Mouse (Mus musculus) embryonic facial prominence, embryonic 14.5 days (tissue): ENCODE data around the gene Plekha6. TPM values are rescaled to one million over a fixed set of nuclear protein-coding genes. Genes with fewer than 3 reads are reported as not detected.

Experiments used
- ATAC-seq: fragments of 200-750 bp; cut with Nextera tagmentation; 2 replicates; pipeline ENCODE4 v1.8.0; 2017; ENCODE audit warnings: low read depth, moderate number of reproducible peaks, moderate TSS enrichment
- DNase-seq: peaks from one replicate; pipeline ENCODE4 v3.0.0-alpha.2; 2015; ENCODE audit warnings: low spot score
- H3K27ac ChIP-seq: fragments of 300-500 bp; sonication (generic); replicated peaks from 2 replicates; pipeline ENCODE4 v1.5.1; 2014; ENCODE audit warnings: low read depth, mild to moderate bottlenecking, low read length, moderate library complexity
- H3K27me3 ChIP-seq: fragments of 300-500 bp; sonication (generic); replicated peaks from 2 replicates; pipeline ENCODE4 v1.6.1; 2014; ENCODE audit warnings: low read length; ENCODE audit not compliant: control insufficient read depth, insufficient read depth
- H3K36me3 ChIP-seq: fragments of 300-500 bp; sonication (generic); 2 replicates; pipeline ENCODE4 v1.6.1; 2014; ENCODE audit warnings: low read length, mixed read lengths; ENCODE audit not compliant: control insufficient read depth, insufficient read depth
- H3K4me1 ChIP-seq: fragments of 300-500 bp; sonication (generic); 2 replicates; pipeline ENCODE4 v1.6.1; 2014; ENCODE audit warnings: antibody characterized with exemption, low read length; ENCODE audit not compliant: control insufficient read depth, insufficient read depth
- H3K4me2 ChIP-seq: fragments of 300-500 bp; sonication (generic); 2 replicates; pipeline ENCODE4 v1.6.1; 2014; ENCODE audit warnings: low read depth, mild to moderate bottlenecking, low read length, moderate library complexity, mixed read lengths
- H3K4me3 ChIP-seq: fragments of 300-500 bp; sonication (generic); 2 replicates; pipeline ENCODE4 v1.5.1; 2014; ENCODE audit warnings: low read depth, mild to moderate bottlenecking, low read length
- H3K9ac ChIP-seq: fragments of 300-500 bp; sonication (generic); 2 replicates; pipeline ENCODE4 v1.6.1; 2014; ENCODE audit warnings: low read depth, mild to moderate bottlenecking, low read length, moderate library complexity, mixed read lengths
- H3K9me3 ChIP-seq: fragments of 300-500 bp; sonication (generic); 2 replicates; pipeline ENCODE4 v1.6.1; 2016; ENCODE audit warnings: low read length; ENCODE audit not compliant: control insufficient read depth
- WGBS: fragments of 180-500 bp; shearing (Covaris S2); extraction: QIAGEN DNeasy Blood & Tissue Kit; methylation state at CpG from one replicate; pipeline ENCODE4 v1.1.7; 2014; 5-methylcytosine and 5-hydroxymethylcytosine counted together
- polyA plus RNA-seq: library from polyadenylated mRNA; unstranded; fragments of >200 nt; fragmentation: Nextera tagmentation; extraction: Ambion mirVana; gene quantifications from 2 replicates; pipeline ENCODE4 v1.2.1, GENCODE M21; 2014

Plekha6 gene
- polyA plus RNA-seq, 1 experiment from 2014 or later = 6.3 TPM

GRCm38 (mm10) chr1:133134071-133134470 lies 29.9 kb upstream of the Plekha6 start:
- H3K4me2 ChIP-seq = peak overlapping the region; percentile 82
- ATAC-seq = no peak
- H3K27me3 ChIP-seq = no peaks in the 10 kb centered on the region
- WGBS = 22% methylated on average over 4 of the region's 4 CpGs
- H3K9me3 ChIP-seq = no peaks in the 10 kb centered on the region
- peaks cover 33% of the 10 kb centered on the region for H3K4me1 ChIP-seq
- H3K4me3 ChIP-seq = peak overlapping the region; percentile 99
- DNase-seq = no peak
- H3K9ac ChIP-seq = peak overlapping the region; percentile 94
- H3K27ac ChIP-seq = no peak overlapping the region
- H3K36me3 ChIP-seq = peaks cover 50% of the 10 kb centered on the region

DNA sequence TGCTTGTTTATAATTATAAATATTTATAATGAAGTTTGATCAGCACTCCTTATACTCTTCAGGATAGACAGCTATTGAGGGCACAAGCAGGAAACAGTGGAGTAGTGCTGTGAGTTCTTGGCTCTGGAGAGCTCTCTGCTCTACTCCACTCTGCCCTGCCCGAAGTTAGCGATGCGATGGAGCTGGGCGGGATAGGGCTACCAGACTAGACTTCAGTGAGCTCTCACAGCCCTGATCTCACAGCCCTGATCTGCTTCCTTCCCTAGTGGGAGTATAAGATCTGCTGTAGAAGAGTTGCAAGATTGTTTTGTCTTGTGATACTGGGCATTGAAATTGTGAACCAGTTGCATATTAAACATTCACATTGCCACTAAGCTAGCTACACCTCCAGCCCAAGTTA lies 29.1 kb upstream of the Plekha6 start:
- H3K27ac ChIP-seq = no peak overlapping the region
- peak overlapping the region; percentile 82 for H3K4me2 ChIP-seq
- DNase-seq = no peak
- no peaks in the 10 kb centered on the region for H3K27me3 ChIP-seq
- H3K9ac ChIP-seq = peak overlapping the region; percentile 94
- ATAC-seq = no peak
- peaks cover 57% of the 10 kb centered on the region for H3K36me3 ChIP-seq
- peaks cover 27% of the 10 kb centered on the region for H3K4me1 ChIP-seq
- peak overlapping the region; percentile 99 for H3K4me3 ChIP-seq
- 51% methylated on average over 4 of the region's 4 CpGs for WGBS
- no peaks in the 10 kb centered on the region for H3K9me3 ChIP-seq

DNA sequence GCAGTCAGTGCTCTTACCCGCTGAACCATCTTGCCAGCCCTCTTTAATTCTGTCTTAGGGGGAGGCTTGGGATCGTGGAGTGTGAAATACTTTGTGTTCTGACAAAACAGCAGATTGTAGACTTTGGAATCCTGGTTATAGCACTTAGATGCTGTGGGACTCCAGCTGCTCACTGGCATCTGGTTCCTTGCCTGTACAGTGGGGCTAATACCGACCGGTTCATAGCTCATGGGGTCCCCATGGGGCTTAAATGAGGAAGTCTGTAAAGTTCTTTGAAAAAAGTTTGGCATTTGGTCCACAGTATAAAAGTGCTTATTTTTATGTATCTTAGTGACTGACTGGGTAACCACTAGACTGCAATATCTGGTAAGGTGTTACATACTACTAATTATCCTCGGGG lies 28.2 kb upstream of the Plekha6 start:
- Histone ChIP-seq H3K4me1 (peaks cover 27% of the 10 kb centered on the region), H3K27ac (no peak overlapping the region), H3K4me3 (peak overlapping the region; percentile 99), H3K27me3 (no peaks in the 10 kb centered on the region), H3K36me3 (peaks cover 67% of the 10 kb centered on the region), H3K9ac (peak overlapping the region; percentile 8; the same call in 1 of the 2 replicates), H3K9me3 (no peaks in the 10 kb centered on the region), H3K4me2 (peak overlapping the region; percentile 82)
- DNase-seq (no peak), ATAC-seq (no peak)
- 54% methylated on average over 5 of the region's 5 CpGs for WGBS

DNA sequence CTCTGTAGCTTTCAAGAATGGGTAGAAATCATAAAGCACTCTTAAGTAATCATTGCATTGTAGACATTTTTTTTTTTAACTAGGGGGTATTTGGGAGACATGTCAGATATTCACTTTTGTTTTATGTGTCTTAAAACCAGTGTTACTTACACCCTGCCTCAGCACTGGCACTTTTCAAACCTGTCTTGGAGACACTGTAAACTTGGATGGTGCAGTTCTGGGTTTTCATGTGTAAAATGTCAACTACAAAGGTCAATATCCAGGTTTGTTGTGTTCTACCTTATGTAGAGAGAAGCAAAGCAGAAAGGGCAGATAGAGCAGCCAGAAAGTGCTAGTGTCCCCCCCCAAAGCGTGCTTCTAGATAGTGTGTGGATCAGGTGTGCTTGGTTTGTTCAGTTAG lies 25.6 kb upstream of the Plekha6 start:
- Histone ChIP-seq H3K9ac (no peak overlapping the region), H3K27ac (no peak overlapping the region), H3K36me3 (peaks cover 74% of the 10 kb centered on the region), H3K4me3 (no peak overlapping the region), H3K27me3 (no peaks in the 10 kb centered on the region), H3K4me1 (peaks cover 25% of the 10 kb centered on the region), H3K4me2 (no peak overlapping the region), H3K9me3 (no peaks in the 10 kb centered on the region)
- ATAC-seq = no peak
- 95% methylated on average over 1 of the region's 1 CpGs for WGBS
- DNase-seq = no peak

DNA sequence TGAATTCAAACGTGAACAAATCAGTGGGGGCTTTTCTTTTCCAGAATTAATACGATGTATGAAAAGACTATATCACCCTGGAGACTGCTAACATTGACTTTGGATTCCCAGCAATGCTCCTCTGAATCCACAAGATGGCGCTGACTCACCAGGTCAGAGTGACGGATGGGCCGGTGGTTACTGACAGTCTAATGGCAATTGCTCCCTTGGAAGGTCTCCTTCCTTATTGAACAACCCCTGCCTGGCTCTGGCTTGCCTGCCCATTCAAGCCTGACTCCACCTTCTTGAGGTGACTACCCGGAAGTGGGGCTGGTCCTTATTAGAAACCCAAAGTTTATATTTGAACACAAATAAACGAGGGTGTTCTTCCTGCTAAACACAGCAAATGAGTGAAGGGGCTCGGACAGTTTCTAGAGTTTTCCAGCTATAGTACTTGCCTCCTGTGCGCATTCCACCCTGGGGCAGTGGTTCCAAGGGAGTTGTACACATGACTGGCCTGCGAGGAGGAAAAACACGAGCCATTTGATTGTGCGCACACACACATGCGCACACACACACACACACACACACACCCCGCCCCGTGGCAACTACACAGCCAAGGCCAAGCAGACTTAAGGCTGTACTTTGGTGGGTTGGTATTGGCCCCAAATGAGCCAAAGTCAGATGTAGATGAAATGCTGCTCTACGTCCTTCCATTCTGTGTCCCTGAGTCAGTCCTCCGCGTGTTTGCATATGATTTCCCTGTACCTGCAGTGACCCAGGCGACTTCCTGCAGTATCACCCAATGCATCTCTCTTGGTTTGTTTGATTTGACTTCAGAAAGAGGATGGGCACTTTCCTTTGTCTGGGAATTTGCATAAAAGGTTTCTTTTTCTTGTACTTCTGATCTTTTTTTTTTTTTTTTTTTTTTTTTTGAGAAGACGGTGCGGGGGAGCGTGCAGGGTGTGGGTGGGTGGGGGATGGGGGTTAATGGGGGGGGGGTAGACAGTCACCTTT lies 17.7 kb upstream of the Plekha6 start:
- Histone ChIP-seq H3K4me2 (no peak overlapping the region), H3K9ac (no peak overlapping the region), H3K27me3 (no peaks in the 10 kb centered on the region), H3K27ac (no peak overlapping the region), H3K36me3 (peaks cover 3% of the 10 kb centered on the region; the same call in 1 of the 2 replicates), H3K9me3 (peaks cover 7% of the 10 kb centered on the region; the same call in 1 of the 2 replicates), H3K4me3 (no peak overlapping the region), H3K4me1 (no peaks in the 10 kb centered on the region)
- DNase-seq = peak; percentile 72
- 60% methylated on average over 22 of the region's 22 CpGs for WGBS
- ATAC-seq = peak; percentile 64; the same call in 1 of the 2 replicates

GRCm38 (mm10) chr1:133147324-133147723 lies 16.7 kb upstream of the Plekha6 start:
- no peak overlapping the region for H3K27ac ChIP-seq
- WGBS = 66% methylated on average over 5 of the region's 5 CpGs
- peaks cover 7% of the 10 kb centered on the region; the same call in 1 of the 2 replicates for H3K9me3 ChIP-seq
- no peaks in the 10 kb centered on the region for H3K4me1 ChIP-seq
- DNase-seq (no peak), ATAC-seq (peak; percentile 30; the same call in 1 of the 2 replicates)
- H3K9ac ChIP-seq = no peak overlapping the region
- H3K4me2 ChIP-seq = no peak overlapping the region
- H3K27me3 ChIP-seq = no peaks in the 10 kb centered on the region
- no peak overlapping the region for H3K4me3 ChIP-seq
- H3K36me3 ChIP-seq = no peaks in the 10 kb centered on the region

GRCm38 (mm10) chr1:133148122-133148521 lies 15.9 kb upstream of the Plekha6 start:
- H3K4me1 ChIP-seq = no peaks in the 10 kb centered on the region
- WGBS = 93% methylated on average over 8 of the region's 8 CpGs
- H3K9me3 ChIP-seq = peaks cover 7% of the 10 kb centered on the region; the same call in 1 of the 2 replicates
- H3K4me2 ChIP-seq = no peak overlapping the region
- H3K4me3 ChIP-seq = no peak overlapping the region
- H3K27ac ChIP-seq = no peak overlapping the region
- H3K36me3 ChIP-seq = no peaks in the 10 kb centered on the region
- no peak overlapping the region for H3K9ac ChIP-seq
- no peaks in the 10 kb centered on the region for H3K27me3 ChIP-seq
- DNase-seq = no peak
- ATAC-seq = no peak

- Histone ChIP-seq H3K27me3 (no peaks in the 10 kb centered on the region), H3K4me2 (no peak overlapping the region), H3K4me3 (no peak overlapping the region), H3K9ac (no peak overlapping the region), H3K4me1 (no peaks in the 10 kb centered on the region), H3K9me3 (peaks cover 7% of the 10 kb centered on the region; the same call in 1 of the 2 replicates), H3K36me3 (no peaks in the 10 kb centered on the region), H3K27ac (no peak overlapping the region)
- ATAC-seq (no peak), DNase-seq (no peak)
- WGBS = 97% methylated on average over 2 of the region's 2 CpGs
Observed at GRCm38 (mm10) chr1:133150556-133150955, 13.5 kb upstream of the Plekha6 start.
